Mouse (Mus musculus): ENCODE measurements around the gene Gm44790. TPM values are rescaled to one million over a fixed set of nuclear protein-coding genes. Genes with fewer than 3 reads are reported as not detected.
A peak's percentile ranks its signal among the peaks of the same experiment; 100 is the strongest.

Gene Gm44790
- total RNA-seq, 1 experiment, result 0.31 TPM

- in situ Hi-C loops (cut with MboI; ENCODE audit: low sequenced_read_pairs in 2 of 2, unreplicated experiment in 2 of 2), result no loop called here
- DNase-seq (ENCODE audit: low read depth, low spot score), result no peak
- Histone ChIP-seq H3K27ac (ENCODE audit: insufficient read depth, low read depth, low read length, poor library complexity, severe bottlenecking) (no peak overlapping the region), H3K9me3 (ENCODE audit: control insufficient read depth, insufficient read depth, low read depth, low read length) (no peaks in the 10 kb centered on the region), H3K36me3 (ENCODE audit: control insufficient read depth, insufficient read depth, low read length, poor library complexity, severe bottlenecking) (peaks cover 12% of the 10 kb centered on the region), H3K9ac (ENCODE audit: insufficient read depth, low read depth, low read length, poor library complexity, severe bottlenecking) (no peak overlapping the region), H3K4me1 (ENCODE audit: control insufficient read depth in 2 of 2, insufficient read depth in 2 of 2, low read length in 2 of 2, poor library complexity in 1 of 2) (peaks cover 0 to 5% of the 10 kb centered on the region in 2 experiments; a peak in 3 of 4 replicates), H3K4me3 (ENCODE audit: insufficient read depth in 1 of 2, low read depth in 1 of 2, low read length in 2 of 2, poor library complexity in 1 of 2, severe bottlenecking in 1 of 2) (no peak overlapping the region)
- no peak for TF ChIP-seq ZNF384 (IDR thresholded peaks at IDR 0.05; ENCODE audit: low read depth, low read length)
- TF ChIP-seq HCFC1 (IDR thresholded peaks at IDR 0.05; ENCODE audit: borderline replicate concordance, insufficient read depth, low read length), result no peak
- TF ChIP-seq MAFK (IDR thresholded peaks at IDR 0.05; ENCODE audit: insufficient read depth, low read depth, low read length), result no peak
- TF ChIP-seq ZC3H11A (IDR thresholded peaks at IDR 0.05; ENCODE audit: borderline replicate concordance, low read depth, low read length), result no peak
- no peak for TF ChIP-seq CHD2 (IDR thresholded peaks at IDR 0.05; ENCODE audit: low read depth, low read length)
These were observed 41.8 kb upstream of the Gm44790 start for GRCm38 (mm10) chr6:86384692-86385091.

DNA sequence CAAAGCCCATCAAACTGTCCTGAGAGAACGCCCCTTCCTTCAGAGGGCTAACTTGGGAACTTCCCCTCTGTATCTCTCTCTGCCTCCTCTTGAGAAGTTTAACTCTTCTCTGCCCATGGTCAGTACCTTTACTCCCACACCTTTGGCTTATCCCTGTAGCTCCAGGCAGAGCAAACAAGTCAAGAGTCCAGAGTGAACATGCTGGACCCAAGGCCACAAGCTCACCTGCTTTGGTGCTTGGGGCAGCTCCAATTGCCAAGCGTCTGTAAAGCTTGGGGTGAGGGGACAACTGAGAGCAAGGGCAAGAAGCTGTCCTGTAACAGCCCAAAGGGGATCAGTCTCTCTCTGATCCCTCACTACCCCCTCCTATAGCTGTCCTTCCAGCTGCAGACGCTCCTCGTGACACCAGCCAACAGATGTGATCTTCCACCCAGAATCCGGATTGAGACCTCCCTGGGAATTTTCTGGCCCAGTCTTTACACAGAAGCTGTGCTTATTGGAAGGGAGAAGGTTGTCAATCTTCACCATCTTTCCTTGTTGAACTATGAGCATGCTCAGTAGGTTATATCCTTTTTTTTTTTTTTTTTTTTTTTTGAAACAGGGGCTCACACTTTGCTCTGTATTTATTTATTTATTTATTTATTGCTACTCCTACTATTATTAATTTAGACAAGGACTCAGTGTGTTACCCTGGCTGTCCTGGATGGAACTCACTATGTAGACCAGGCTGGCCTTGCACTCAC lies 40.9 kb upstream of the Gm44790 start:
- Histone ChIP-seq H3K9me3 (ENCODE audit: control insufficient read depth, insufficient read depth, low read depth, low read length) (no peaks in the 10 kb centered on the region), H3K36me3 (ENCODE audit: control insufficient read depth, insufficient read depth, low read length, poor library complexity, severe bottlenecking) (peaks cover 19% of the 10 kb centered on the region), H3K4me1 (ENCODE audit: control insufficient read depth in 2 of 2, insufficient read depth in 2 of 2, low read length in 2 of 2, poor library complexity in 1 of 2) (peaks cover 0 to 5% of the 10 kb centered on the region in 2 experiments; a peak in 3 of 4 replicates), H3K9ac (ENCODE audit: insufficient read depth, low read depth, low read length, poor library complexity, severe bottlenecking) (no peak overlapping the region), H3K4me3 (ENCODE audit: insufficient read depth in 1 of 2, low read depth in 1 of 2, low read length in 2 of 2, poor library complexity in 1 of 2, severe bottlenecking in 1 of 2) (no peak overlapping the region), H3K27ac (ENCODE audit: insufficient read depth, low read depth, low read length, poor library complexity, severe bottlenecking) (no peak overlapping the region)
- DNase-seq (ENCODE audit: low read depth, low spot score), result no peak
- in situ Hi-C loops (cut with MboI; ENCODE audit: low sequenced_read_pairs in 2 of 2, unreplicated experiment in 2 of 2), result no loop called here
- TF ChIP-seq HCFC1 (IDR thresholded peaks at IDR 0.05; ENCODE audit: borderline replicate concordance, insufficient read depth, low read length) (no peak), ZC3H11A (IDR thresholded peaks at IDR 0.05; ENCODE audit: borderline replicate concordance, low read depth, low read length) (no peak), ZNF384 (IDR thresholded peaks at IDR 0.05; ENCODE audit: low read depth, low read length) (no peak), CHD2 (IDR thresholded peaks at IDR 0.05; ENCODE audit: low read depth, low read length) (no peak), MAFK (IDR thresholded peaks at IDR 0.05; ENCODE audit: insufficient read depth, low read depth, low read length) (no peak)

DNA sequence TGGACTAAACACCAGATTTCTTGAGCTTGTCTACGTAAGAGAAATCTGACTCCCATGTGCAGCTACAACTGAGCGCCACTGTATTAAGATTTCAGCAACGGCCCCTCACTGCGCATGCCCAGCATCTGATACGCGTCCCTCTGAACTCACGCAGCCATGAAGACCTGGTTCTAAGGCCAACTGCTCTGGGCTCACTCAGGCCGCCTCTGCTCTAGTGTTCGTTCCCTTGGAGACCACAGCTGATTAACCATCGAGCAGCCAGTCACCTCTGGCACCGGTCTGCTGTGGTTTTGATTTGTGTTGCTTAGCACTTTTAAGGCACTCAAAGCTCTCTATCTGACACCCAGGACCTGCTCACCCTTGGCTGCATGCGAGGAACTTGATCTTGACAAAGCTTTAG lies 39.1 kb upstream of the Gm44790 start:
- peaks cover 0 to 5% of the 10 kb centered on the region in 2 experiments; a peak in 3 of 4 replicates for H3K4me1 ChIP-seq (ENCODE audit: control insufficient read depth in 2 of 2, insufficient read depth in 2 of 2, low read length in 2 of 2, poor library complexity in 1 of 2)
- no peak overlapping the region for H3K4me3 ChIP-seq (ENCODE audit: insufficient read depth in 1 of 2, low read depth in 1 of 2, low read length in 2 of 2, poor library complexity in 1 of 2, severe bottlenecking in 1 of 2)
- H3K27ac ChIP-seq (ENCODE audit: insufficient read depth, low read depth, low read length, poor library complexity, severe bottlenecking), result no peak overlapping the region
- H3K36me3 ChIP-seq (ENCODE audit: control insufficient read depth, insufficient read depth, low read length, poor library complexity, severe bottlenecking), result peaks cover 27% of the 10 kb centered on the region
- in situ Hi-C loops (cut with MboI; ENCODE audit: low sequenced_read_pairs in 2 of 2, unreplicated experiment in 2 of 2), result no loop called here
- no peak for DNase-seq (ENCODE audit: low read depth, low spot score)
- no peak for TF ChIP-seq HCFC1 (IDR thresholded peaks at IDR 0.05; ENCODE audit: borderline replicate concordance, insufficient read depth, low read length)
- H3K9me3 ChIP-seq (ENCODE audit: control insufficient read depth, insufficient read depth, low read depth, low read length), result no peaks in the 10 kb centered on the region
- no peak overlapping the region for H3K9ac ChIP-seq (ENCODE audit: insufficient read depth, low read depth, low read length, poor library complexity, severe bottlenecking)

- Histone ChIP-seq H3K4me1 (ENCODE audit: control insufficient read depth in 2 of 2, insufficient read depth in 2 of 2, low read length in 2 of 2, poor library complexity in 1 of 2) (peaks cover 0 to 1% of the 10 kb centered on the region in 2 experiments; a peak in 3 of 4 replicates), H3K9ac (ENCODE audit: insufficient read depth, low read depth, low read length, poor library complexity, severe bottlenecking) (peak overlapping the region; percentile 42; the same call in 1 of the 2 replicates), H3K9me3 (ENCODE audit: control insufficient read depth, insufficient read depth, low read depth, low read length) (no peaks in the 10 kb centered on the region), H3K36me3 (ENCODE audit: control insufficient read depth, insufficient read depth, low read length, poor library complexity, severe bottlenecking) (peaks cover 27% of the 10 kb centered on the region), H3K27ac (ENCODE audit: insufficient read depth, low read depth, low read length, poor library complexity, severe bottlenecking) (no peak overlapping the region), H3K4me3 (ENCODE audit: insufficient read depth in 1 of 2, low read depth in 1 of 2, low read length in 2 of 2, poor library complexity in 1 of 2, severe bottlenecking in 1 of 2) (no peak overlapping the region)
- TF ChIP-seq MAFK (IDR thresholded peaks at IDR 0.05; ENCODE audit: insufficient read depth, low read depth, low read length) (no peak), ZC3H11A (IDR thresholded peaks at IDR 0.05; ENCODE audit: borderline replicate concordance, low read depth, low read length) (no peak), ZNF384 (IDR thresholded peaks at IDR 0.05; ENCODE audit: low read depth, low read length) (no peak), CHD2 (IDR thresholded peaks at IDR 0.05; ENCODE audit: low read depth, low read length) (no peak), HCFC1 (IDR thresholded peaks at IDR 0.05; ENCODE audit: borderline replicate concordance, insufficient read depth, low read length) (no peak)
- DNase-seq (ENCODE audit: low read depth, low spot score), result no peak
- in situ Hi-C loops (cut with MboI; ENCODE audit: low sequenced_read_pairs in 2 of 2, unreplicated experiment in 2 of 2), result no loop called here
These were observed 38.0 kb upstream of the Gm44790 start for GRCm38 (mm10) chr6:86388461-86388860.

Data from ES-E14 (cell line).